Mouse (Mus musculus) cerebral cortex, adult 2 months (tissue): ENCODE measurements around the gene Lsm11.

Experiments
- WGBS: fragments of 180-500 bp; shearing (Covaris S2); methylation state at CpG from one replicate; pipeline ENCODE4 v1.1.7; 2018; 5-methylcytosine and 5-hydroxymethylcytosine counted together

The Lsm11 gene

DNA sequence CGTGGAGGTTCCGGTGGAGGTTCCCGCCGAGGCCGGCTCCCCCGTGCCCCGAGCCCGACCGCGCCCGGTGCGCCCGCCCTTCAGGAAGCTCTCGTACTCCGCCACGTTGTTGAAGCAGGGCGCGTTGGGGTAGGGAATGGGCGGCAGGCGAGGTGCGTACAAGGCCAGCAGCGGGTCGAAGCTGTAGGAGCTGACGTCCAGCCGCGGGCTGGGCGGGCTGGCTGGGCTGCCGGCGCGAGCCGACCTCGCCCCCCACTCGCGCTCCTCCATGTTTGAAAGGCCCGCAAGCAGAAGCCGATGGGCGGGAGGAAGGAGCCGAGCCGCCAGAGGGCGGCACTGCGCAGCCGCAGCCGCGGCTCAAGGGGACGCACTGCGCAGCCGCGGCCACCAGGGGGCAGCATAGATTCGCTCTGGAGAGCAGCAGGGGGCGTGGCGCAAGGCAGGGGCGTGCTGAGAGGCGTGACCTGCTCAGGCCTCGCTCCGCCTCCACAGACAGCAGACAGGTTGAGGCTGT lies at the start of gene Lsm11:
Gene Lsm11, minus strand, starts transcription at position 293 of the 514 bp plus-strand sequence.
- under 1% methylated on average over 55 of the region's 55 CpGs for WGBS

DNA sequence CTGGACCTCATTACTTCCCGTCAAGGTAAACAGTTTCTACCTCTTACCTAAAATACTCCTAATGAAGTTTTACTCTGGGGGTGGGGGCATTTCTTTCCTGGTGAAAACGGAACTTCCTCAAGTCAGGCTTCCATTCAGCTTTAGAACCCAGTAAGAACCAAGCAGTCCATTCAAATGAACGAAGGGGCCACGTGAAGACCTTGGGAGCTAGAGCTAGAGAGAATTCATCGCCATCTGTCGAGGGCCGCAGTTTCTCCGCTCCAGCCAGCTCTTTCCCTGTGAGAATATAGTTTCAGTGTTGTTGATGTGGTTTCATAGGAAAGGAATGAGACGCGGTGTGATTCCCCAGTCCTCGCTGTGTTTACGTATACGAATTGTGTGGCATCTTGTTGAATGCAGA lies 47.4 kb upstream of the Lsm11 start:
- WGBS = 43% methylated on average over 13 of the region's 13 CpGs

DNA sequence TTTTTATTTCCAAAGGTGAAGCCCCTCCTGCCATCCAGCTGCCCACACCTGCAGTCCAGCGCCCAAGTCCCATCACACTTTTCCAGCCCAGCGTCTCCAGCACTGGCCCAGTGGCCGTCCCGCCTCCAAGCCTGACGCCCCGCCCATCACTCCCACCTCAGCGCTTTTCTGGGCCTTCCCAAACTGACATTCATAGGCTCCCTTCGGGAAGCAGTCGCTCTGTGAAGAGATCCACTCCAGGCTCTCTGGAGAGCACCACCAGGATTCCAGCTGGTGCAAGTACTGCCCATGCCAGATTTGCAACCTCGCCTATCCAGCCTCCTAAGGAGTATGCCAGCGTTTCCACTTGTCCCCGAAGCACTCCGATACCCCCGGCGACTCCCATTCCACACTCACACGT lies 46.9 kb upstream of the Lsm11 start:
- 15% methylated on average over 16 of the region's 16 CpGs for WGBS

DNA sequence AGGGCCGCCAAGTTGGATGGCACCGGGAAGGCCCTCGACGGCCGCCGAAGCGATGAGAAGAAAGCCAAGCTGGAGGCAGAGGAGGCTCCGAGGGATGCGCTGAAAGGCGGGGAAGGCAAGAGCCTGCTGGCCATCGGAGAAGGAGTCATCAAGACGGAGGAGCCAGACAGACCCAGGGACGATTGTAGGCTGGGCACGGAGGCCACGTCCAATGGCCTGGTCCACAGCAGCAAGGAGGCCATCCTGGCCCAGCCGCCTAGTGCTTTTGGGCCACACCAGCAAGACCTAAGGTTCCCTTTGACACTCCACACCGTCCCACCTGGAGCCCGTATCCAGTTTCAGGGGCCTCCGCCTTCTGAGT lies 36.1 kb upstream of the Lsm11 start:
- WGBS = 54% methylated on average over 19 of the region's 19 CpGs

DNA sequence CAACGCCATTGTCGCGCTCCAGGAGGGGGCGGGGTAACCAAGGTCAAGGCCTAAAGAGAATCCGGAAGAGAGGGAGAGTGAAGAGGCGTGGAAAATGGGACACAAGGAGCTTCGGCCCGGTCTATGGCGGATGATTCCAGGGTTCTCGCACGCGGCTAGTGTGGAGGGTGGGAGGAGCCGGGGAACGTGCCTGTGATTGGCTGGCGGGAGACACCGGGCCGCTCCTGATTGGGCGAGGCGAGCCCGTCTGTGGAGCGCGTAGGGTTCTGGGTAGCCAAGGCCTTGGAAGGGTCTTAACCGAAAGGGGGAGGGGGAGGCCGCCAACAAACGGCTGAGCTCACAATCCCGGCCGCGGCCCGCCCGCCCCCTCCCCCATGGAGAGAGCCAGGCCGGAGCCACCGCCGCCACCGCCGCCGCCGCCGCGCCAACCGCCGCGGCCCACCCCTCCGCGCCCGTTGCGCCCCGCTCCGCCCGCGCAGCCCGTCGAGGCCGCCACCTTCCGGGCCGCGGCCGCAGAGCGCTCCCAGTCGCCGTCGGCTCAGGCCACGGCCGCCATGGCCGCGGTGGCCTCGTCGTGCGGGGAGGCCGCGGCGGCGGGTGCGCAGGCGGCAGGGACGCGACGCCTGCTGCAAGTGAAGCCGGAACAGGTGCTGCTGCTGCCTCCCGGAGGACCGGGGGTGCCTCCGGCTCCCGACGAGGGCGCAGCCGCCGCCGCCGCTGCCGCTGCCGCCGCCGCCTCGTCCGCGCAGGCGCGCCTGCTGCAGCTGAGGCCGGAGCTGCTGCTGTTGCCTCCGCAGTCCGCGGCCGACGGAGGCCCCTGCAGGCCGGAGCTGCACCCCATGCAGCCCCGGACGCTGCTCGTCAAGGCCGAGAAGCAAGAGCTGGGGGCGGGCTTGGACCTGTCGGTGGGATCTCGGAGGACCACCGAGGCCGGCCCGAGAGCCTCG lies 35.5 kb upstream of the Lsm11 start, which contains the start of gene Sox30:
Gene Sox30, plus strand, starts transcription at position 365 of the 947 bp plus-strand sequence.
- WGBS = 9% methylated on average over 93 of the region's 115 CpGs

DNA sequence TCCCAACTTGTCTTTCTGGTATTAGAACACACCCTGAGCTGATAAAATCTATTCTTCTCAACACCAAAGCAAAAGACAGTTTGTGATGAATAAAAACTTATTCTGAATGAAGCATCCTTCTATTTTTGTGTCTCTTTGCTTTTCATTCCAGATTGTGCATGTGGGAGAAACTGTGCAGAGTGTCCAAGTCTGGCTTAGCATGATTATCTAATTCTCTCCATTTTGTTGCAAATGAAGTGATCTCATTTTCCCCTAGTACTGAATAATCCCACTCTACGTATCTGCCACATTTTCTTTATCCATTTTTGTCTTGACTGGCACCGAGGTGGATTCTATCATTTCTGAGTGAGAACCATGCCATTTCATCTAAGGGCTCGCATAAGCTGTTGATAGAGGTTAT lies 31.3 kb upstream of the Lsm11 start:
- 44% methylated on average over 3 of the region's 3 CpGs for WGBS

DNA sequence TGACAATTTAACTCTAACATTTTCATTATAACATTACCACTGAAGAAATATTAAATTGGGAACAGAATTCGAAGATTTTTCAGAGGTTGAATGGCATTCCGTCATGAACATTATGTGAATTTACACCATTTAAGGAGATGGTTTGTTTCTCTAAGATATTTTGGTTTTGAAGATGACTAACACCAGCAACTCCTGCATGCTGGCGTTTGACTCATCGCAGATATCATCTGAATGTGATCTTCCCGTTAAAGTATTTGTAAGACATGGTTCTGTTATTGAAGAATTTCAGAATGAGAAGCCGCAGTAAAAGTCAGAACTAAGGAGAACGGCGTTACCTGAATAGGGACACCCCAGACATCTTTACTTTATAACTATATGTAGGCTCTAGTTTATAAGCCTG lies 29.7 kb upstream of the Lsm11 start:
- WGBS = 57% methylated on average over 8 of the region's 8 CpGs

DNA sequence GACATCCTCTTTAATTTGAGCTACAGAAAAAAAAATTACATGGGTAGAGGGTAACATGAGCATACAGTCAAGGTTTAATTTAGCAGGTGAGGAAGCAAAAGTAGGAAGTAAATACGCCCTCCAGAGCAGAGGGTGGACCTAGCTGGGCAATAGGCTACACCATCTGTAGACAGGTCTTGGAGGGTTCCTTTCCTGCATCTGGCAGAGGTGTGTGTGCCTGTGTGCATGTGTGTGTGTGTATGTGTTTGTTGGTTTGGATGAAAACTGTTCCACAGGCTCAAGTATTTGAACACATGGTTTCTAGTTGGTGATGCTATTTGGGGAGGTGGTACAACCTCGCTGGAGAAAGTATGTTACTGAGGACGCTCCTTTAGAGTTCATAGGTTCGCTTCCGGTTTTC lies 28.9 kb upstream of the Lsm11 start:
- 81% methylated on average over 5 of the region's 5 CpGs for WGBS

DNA sequence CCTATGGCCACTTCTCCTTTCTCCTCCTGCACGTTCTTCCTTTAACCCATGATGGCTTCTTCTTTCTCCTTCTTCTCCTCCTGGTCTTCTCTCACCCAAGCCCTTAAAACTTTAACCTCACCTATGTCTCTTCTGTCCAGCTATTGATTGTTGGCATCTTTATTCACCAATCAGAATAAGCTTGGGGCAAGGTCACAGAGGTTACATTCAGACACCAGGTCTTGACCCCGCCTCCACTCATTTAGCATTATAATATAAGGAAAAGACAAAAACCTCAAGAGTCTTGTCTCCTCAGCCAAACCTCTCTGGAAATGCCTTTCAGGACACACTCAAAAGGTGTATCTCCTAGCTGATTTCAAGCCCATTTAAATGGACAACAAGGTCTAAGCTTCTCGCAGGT lies 23.7 kb upstream of the Lsm11 start:
- WGBS = 91% methylated on average over 3 of the region's 3 CpGs

DNA sequence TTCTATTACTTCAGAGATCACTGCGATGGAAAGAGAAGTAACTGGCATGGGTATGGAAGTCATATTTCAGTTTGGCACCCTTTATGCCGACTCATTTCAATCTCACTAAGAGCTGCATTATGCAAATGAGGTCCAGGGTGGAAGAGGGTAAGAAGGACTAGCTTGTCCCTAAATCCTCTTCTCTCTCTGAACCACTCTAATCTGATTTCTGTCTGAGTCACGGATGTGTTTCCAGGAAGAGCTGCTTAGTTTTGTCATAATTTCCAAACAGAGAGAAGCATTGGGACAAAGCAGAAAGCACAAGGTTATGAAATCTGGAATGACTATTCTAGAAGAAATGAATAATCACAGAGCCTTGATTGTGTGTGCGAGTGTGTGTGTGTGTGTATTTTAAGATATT lies 22.2 kb upstream of the Lsm11 start:
- whole genome bisulfite sequencing = 53% methylated on average over 4 of the region's 4 CpGs

DNA sequence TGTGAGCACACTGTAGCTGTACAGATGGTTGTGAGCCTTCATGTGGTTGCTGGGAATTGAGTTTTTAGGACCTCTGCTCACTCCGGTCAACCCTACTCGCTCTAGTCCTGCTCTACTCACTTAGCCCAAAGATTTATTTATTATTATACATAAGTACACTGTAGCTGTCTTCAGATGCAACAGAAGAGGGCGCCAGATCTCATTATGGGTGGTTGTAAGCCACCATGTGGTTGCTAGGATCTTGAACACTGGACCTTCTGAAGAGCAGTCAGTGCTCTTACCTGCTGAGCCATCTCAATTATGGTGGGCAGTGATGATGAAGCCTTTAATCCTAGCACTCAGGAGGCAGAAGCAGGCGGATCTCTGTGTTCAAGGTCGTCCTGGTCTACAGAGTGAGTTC lies 15.3 kb upstream of the Lsm11 start:
- 88% methylated on average over 5 of the region's 5 CpGs for WGBS

DNA sequence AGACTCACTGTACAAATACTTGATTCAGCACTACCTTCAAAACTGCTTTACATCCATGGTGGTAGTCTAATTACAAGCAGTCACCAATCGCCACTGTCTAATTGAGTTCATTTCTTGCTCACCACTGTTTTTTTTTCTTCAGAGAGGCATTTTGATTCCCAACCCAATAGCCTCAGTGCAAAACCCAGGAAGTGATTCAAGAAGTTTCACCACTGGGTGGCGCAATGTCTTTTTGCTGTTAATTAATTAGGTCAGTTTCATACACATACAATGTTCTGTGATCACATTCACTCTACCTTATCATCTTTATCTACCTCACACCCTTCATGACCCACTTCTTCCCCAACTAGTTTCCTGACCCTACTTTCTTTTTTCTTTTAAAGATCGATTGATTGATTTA lies 14.9 kb upstream of the Lsm11 start:
- WGBS = 77% methylated on average over 3 of the region's 3 CpGs

DNA sequence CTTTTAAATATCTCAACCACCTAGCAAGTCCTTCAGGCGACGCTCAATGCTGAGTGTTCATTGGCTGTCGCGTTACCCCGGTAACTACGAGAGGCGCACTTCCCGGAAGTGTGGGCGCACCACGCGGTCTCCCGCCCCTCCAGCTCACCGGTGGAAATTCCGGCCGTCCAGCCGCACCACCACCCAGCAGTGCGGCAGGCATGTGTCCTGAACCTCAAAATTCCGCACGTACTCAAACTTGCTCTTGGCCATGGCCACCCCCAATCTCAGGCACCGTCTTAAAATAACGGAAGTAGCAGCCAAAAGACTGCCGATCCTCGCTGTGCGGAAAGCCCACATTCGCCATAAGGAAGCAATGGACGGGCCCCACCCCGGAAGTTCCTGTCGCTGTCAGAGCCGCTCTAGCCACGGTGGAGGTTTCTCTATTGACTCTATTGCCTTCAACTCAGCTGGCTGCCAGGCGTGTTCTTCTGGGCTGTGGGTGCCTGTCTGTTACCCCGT lies 10.4 kb upstream of the Lsm11 start, which contains the start of gene Thg1l:
Gene Thg1l, minus strand, starts transcription at position 368 of the 501 bp plus-strand sequence.
- WGBS = under 1% methylated on average over 32 of the region's 32 CpGs

DNA sequence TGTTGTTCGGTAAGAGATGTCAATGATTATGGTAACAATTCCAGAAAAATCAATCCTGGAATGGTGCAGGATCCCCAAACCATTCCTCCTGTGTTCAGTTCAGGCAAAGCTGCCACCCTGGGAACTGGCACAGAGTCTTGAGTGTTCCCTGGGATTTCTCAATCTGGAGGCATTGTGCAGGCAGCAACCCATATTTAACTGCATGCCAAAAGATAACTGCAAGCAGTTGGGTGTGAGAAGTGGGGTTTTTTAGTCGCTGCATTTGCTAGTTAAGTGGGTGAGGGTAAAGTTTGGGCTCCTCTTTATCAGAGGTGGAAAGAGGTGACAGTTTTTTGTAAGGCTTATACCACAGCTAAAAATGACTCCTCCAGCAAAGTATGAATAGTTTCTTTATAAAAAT lies 2.8 kb upstream of the Lsm11 start:
- WGBS = 45% methylated on average over 2 of the region's 2 CpGs

DNA sequence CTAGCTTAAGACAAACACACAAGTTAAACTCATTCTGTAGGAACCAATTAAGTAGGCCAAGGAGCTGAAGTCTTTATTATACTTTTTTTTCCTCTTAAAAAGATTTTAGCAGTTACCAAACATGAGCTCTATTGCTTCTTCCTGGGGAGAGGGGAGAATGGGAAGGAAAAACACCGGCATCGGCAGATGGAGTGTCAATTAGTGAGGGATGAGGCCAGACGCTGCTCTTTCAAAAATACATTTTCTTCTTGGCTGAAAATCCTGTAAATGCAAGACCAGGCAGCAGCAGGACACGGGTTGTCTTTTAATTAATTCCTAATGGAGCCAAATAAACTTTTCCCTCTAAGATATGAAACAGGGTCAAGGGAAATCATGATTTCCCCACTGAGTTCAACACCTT lies 2.1 kb upstream of the Lsm11 start:
- 49% methylated on average over 4 of the region's 4 CpGs for WGBS

DNA sequence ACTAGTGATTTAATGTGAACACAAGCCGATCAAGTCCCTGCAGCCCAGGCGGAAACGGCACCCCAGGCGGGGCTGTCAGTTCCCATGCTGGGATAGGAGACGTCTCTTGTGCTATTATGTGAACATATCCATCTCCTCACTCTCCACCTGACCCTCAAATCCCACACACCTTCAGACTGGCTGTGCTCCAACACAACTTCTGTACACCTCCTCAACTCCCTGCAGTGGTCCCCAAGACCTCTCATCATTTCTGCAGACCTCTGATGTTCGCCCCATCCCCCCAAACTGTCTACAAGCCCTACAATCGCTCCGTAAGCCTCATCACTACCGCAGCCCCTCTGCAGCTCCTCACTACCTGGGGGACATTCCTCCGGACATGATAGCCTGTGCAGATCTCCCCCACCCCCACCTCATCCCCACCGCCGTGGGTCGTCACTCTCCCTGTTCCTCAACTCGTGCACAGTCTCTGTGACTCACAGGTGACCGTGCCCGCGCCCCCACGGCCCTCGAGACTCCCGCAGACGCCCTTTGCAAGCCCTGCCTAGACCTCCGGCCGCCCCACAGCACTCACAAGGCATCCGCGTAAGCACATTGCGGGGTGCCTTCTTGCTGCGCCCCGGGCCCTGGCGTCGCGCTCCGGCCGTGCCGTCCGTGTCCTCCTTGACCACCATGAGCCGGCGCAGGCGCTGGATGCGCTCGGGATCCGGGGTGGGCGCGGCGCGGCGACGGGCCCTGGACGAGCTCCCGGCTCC lies 668 bp downstream of the Lsm11 start:
- under 1% methylated on average over 49 of the region's 49 CpGs for WGBS

DNA sequence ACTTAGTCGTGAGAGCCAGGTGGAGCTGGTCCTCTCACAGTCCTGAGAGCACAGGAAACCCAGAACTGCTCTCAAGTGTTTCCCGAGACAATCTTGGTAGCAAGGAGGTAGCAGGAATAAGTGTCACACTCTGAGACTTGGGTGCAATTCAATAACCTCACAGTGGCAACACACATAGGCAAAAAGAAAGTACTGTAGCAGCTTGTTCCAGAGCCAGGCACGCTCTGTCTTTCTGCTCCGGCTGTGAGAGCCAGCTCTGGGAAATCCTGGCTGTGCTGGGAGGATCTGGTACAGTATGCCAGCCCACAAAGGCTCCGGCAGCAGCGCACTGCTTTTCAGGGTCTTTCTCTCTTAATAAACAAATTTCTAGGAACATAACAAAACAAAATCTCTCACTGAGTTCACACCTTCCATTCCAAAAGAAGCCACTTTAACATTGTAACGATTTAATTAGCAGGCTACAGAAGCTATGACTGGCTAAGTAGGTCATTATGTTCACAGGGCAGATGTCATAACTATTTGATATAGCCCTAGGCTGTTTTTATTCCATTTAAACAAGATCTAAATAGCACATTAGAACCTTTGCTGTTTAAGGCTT lies 1.5 kb downstream of the Lsm11 start:
- WGBS = 21% methylated on average over 7 of the region's 7 CpGs

DNA sequence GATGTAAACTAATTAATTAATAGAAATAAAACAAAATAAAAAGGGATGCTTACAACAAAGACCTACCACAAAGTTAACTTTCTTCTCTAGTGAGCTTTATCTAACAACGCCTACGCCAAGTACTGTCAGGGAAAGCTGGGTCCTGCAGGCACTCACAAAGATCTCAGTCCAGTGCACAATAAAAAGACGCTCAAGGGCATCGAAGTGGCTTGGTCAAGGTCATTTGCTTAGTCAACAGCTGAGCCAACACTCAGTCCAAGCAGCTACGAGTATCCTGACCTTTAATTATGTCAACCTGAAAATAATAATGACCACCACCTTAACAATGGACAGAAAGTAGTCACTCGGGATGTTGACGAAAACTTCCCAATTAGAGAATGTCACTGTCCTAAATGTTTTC lies 2.5 kb downstream of the Lsm11 start:
- 91% methylated on average over 7 of the region's 7 CpGs for whole genome bisulfite sequencing

DNA sequence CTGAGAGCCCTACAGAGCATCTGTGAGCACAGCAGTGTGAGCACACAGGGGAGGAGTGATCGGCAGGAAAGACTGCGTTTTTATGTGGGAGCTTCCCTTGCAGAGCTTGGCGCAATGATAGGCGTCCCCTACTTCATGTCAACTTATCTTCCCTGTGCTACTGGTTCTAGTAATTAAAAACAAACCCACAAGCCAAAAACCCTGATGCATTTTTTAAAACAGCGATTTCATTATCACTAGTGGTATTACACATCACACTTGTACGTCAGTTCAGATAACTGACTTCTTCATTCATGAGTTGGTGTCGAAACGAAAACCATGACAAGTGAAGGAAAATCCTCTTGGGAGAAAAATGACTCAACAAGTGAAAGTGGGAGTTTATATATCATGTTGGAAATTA lies 5.8 kb downstream of the Lsm11 start:
- WGBS = 62% methylated on average over 8 of the region's 8 CpGs

DNA sequence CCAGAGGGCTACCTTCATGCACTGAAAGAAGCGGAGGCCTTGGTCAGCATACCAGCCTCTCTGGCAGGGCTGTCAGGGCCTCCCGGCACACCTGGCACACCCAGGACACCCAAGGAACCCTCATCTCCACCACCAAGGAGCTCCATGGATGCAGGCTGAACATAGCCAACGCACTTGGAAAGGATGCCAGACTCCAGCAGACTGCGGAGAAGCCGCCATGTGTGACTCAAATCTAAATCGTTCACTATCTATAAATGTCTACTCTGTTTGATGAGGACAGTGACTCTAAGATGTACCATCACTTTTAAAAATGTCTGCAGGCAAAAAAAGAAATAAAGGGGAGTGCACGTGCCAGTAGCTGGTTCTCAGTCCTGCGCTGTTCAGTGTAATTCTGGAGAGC lies 7.3 kb downstream of the Lsm11 start:
- 62% methylated on average over 8 of the region's 8 CpGs for WGBS

DNA sequence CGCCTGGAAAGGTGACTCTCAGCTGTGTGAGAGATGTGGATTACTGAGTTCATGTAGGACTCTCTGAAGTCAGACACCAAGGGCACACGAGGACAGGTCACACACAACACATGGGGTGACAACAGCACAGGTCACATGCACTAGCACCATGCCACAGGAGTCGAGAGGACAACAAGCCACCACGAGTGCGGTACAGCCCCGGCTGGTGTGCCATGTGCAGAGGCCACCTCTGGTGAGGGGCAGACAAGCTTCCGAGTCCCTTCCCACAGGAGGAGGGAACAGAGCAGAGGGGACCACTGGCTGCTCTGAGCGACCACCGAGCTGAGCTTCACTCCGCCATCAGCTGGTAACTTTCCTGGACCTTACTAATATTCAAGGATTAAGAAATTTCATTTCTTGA lies 12.0 kb downstream of the Lsm11 start:
- WGBS = 92% methylated on average over 10 of the region's 10 CpGs

DNA sequence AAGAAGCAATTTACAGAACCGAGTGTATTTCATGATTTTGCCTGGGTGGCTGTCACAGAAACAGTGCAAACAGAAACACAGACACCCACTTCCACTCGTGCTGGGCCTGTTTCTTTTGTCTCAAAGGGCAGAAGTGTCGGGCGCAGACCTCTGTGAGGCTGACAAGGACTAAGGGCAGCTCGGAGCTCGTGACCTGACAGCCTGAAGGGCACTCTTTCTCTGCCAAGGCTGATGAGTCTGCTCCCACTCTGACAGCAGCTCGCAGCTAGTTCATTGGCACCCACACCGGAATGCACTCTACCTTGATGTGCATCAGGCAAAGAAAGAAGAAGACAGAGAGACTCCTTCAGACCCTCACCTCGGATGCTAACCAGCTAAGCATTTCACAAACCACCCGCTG lies 15.2 kb downstream of the Lsm11 start:
- 74% methylated on average over 10 of the region's 10 CpGs for WGBS
